Mouse (Mus musculus) hindbrain, embryonic 15.5 days (tissue): Measurements from ENCODE around the gene Ppfia2. TPM values are rescaled to one million over a fixed set of nuclear protein-coding genes. Genes with fewer than 3 reads are reported as not detected.
A peak's percentile ranks its signal among the peaks of the same experiment; 100 is the strongest.

ENCODE experiments used
- ATAC-seq: fragments of 200-750 bp; cut with Nextera tagmentation; 2 replicates; pipeline ENCODE4 v1.8.0; 2017; ENCODE audit warnings: low read depth, moderate number of reproducible peaks, moderate TSS enrichment; ENCODE audit not compliant: low FRiP score
- H3K27ac ChIP-seq: fragments of 300-500 bp; sonication (generic); replicated peaks from 2 replicates; pipeline ENCODE4 v1.5.1; 2015; ENCODE audit warnings: mild to moderate bottlenecking, inconsistent platforms
- H3K27me3 ChIP-seq: fragments of 300-500 bp; sonication (generic); 2 replicates; pipeline ENCODE4 v1.6.1; 2015; ENCODE audit warnings: control low read depth, inconsistent platforms
- H3K36me3 ChIP-seq: fragments of 300-500 bp; sonication (generic); 2 replicates; pipeline ENCODE4 v1.6.1; 2015; ENCODE audit warnings: control low read depth, inconsistent platforms
- H3K4me1 ChIP-seq: fragments of 300-500 bp; sonication (generic); replicated peaks from 2 replicates; pipeline ENCODE4 v1.6.1; 2015; ENCODE audit warnings: control low read depth, inconsistent platforms
- H3K4me2 ChIP-seq: fragments of 300-500 bp; sonication (generic); 2 replicates; pipeline ENCODE4 v1.6.1; 2015; ENCODE audit warnings: moderate library complexity, mild to moderate bottlenecking, inconsistent platforms
- H3K4me3 ChIP-seq: fragments of 300-500 bp; sonication (generic); 2 replicates; pipeline ENCODE4 v1.5.1; 2015; ENCODE audit warnings: mild to moderate bottlenecking, inconsistent platforms
- H3K9ac ChIP-seq: fragments of 300-500 bp; sonication (generic); 2 replicates; pipeline ENCODE4 v1.6.1; 2015; ENCODE audit warnings: inconsistent platforms
- H3K9me3 ChIP-seq: fragments of 300-500 bp; sonication (generic); 2 replicates; pipeline ENCODE4 v1.6.1; 2016; ENCODE audit warnings: control low read depth, inconsistent platforms
- WGBS: fragments of 180-500 bp; shearing (Covaris S2); methylation state at CpG from one replicate; pipeline ENCODE4 v1.1.7; 2015; 5-methylcytosine and 5-hydroxymethylcytosine counted together
- polyA plus RNA-seq: library from polyadenylated mRNA; unstranded; fragments of >200 nt; fragmentation: Nextera tagmentation; extraction: Ambion mirVana; gene quantifications from 2 replicates; pipeline ENCODE4 v1.2.1, GENCODE M21; 2015

Ppfia2 gene
- polyA plus RNA-seq = 28.8 and 30.3 TPM in 2 replicates

DNA sequence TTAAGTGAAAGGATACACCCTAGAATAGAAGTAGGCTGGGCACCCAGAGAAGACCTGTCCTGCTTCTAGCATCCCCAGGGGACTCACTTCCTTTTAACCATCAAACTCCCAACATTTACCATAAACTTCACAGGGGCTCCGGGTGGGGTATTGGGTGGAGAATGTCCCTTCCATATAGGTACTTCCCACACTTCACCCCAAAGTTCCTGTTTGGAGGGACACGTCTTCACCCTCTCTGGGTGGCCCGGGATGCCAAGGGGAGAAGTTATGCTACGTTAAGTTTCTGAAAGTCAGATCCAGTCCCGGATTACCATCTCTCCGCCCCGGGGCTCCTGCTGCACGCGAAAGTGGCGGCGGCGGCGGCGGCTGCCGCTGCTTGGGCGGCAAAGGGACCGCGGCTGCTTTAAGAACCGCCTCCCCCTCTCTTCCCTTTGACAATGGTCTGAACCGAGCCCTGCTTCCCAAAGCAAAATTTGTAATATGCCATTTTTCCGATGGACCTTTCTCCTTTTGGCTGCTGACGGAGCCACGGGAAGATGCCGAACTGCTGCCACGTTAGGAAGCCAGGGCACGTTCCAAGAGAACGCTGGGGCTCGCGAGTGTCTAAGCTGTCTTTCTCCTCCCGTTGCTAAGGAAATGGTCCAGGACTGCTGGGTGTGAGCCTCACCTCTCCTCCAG, at the start of gene Ppfia2:
Gene Ppfia2 (plus strand): TSS at position 485 of the 678 bp plus-strand sequence.
- WGBS = under 1% methylated on average over 30 of the region's 30 CpGs
- H3K36me3 ChIP-seq = no peaks in the 10 kb centered on the region
- peak; percentile 88 for ATAC-seq

DNA sequence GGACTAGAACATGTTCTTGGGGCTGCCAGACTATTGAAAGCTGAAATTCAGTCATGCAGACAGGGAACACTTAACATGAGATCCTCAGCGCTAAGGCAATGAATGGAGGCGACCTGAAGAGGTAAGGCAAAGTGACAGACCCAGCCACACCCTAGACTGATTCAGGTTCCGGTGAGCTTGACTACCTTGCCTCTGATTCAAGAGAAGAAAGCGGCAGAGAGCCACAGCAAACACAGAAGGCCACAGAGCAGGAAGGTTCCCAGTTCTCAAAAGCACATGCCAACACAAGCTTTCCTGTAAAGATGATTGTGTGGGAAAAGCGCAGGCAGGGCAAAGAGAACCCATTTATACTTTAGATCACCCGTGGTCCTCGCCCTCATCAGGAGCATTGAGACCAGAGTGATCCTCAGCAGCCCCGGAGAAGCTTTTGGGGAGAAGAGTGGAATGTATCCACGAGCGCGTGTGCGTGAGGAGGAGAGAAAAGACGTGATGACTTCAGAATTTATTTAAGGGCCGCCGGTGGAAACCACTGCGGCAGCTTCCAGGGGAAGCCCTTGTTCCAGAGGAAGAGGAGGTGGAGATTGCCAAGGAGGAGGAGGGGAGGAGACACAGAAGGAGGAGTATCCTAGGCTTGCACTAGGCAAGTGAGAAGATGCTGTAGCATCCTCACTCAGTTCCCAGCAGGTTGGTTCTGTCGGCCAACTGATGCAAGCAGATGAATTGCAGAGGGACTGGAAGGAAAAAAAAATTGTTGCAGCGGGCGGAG, 1.0 kb upstream of the Ppfia2 start:
- Histone ChIP-seq H3K4me2 (peak overlapping the region; percentile 81), H3K9ac (peak overlapping the region; percentile 77), H3K27ac (peak overlapping the region; percentile 94), H3K9me3 (no peaks in the 10 kb centered on the region), H3K27me3 (no peaks in the 10 kb centered on the region), H3K4me1 (peaks cover 15% of the 10 kb centered on the region), H3K36me3 (no peaks in the 10 kb centered on the region), H3K4me3 (peak overlapping the region; percentile 74)
- 1% methylated on average over 19 of the region's 19 CpGs for WGBS
- ATAC-seq = peak; percentile 92

More for the DNA sequence above, at the start of gene Ppfia2:
- Histone ChIP-seq H3K4me3 (peak within 1 kb of the TSS; percentile 74), H3K9me3 (no peaks in the 10 kb centered on the region), H3K4me2 (peak within 1 kb of the TSS; percentile 81), H3K9ac (peak within 1 kb of the TSS; percentile 77), H3K4me1 (peaks cover 15% of the 10 kb centered on the region), H3K27ac (peak within 1 kb of the TSS; percentile 94), H3K27me3 (no peaks in the 10 kb centered on the region)

DNA sequence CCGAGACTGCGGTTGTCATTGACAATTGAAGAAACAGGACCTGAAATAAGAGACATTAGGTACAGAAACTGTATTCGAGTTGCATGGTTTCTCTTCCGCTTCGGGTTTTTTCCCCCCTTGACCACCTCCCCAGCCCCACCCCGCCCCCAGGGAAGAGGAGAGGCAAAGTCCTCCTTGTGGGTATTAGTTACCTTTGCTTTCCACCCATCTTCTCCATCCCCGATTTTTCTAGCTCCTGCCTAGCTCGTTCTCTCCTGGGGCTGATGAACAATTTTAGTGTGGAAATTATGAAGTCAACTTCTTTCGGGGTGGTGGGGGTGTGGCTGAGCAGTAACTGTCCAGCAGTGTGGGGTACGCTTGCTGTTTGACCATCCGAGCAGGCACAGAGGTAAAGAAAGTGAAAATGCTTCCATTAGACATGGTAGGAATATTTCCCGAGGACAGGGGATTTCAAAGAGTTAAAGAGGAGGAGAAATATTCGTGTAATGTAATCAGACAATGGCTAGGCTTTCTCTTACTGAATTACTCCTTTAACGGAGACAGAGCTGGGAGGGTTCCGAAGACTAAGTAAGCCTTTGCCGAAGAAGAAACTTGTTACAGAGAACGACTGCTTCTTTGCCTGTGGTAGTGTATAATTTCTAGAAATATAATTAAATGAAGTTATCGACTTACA, 530 bp downstream of the Ppfia2 start:
- H3K27ac ChIP-seq = peak overlapping the region; percentile 94
- no peaks in the 10 kb centered on the region for H3K9me3 ChIP-seq
- H3K27me3 ChIP-seq = no peaks in the 10 kb centered on the region
- WGBS = 5% methylated on average over 18 of the region's 18 CpGs
- peaks cover 15% of the 10 kb centered on the region for H3K4me1 ChIP-seq
- peak overlapping the region; percentile 81 for H3K4me2 ChIP-seq
- peak overlapping the region; percentile 74 for H3K4me3 ChIP-seq
- peak; percentile 4; the same call in 1 of the 2 replicates for ATAC-seq
- H3K36me3 ChIP-seq = no peaks in the 10 kb centered on the region
- peak overlapping the region; percentile 77 for H3K9ac ChIP-seq

DNA sequence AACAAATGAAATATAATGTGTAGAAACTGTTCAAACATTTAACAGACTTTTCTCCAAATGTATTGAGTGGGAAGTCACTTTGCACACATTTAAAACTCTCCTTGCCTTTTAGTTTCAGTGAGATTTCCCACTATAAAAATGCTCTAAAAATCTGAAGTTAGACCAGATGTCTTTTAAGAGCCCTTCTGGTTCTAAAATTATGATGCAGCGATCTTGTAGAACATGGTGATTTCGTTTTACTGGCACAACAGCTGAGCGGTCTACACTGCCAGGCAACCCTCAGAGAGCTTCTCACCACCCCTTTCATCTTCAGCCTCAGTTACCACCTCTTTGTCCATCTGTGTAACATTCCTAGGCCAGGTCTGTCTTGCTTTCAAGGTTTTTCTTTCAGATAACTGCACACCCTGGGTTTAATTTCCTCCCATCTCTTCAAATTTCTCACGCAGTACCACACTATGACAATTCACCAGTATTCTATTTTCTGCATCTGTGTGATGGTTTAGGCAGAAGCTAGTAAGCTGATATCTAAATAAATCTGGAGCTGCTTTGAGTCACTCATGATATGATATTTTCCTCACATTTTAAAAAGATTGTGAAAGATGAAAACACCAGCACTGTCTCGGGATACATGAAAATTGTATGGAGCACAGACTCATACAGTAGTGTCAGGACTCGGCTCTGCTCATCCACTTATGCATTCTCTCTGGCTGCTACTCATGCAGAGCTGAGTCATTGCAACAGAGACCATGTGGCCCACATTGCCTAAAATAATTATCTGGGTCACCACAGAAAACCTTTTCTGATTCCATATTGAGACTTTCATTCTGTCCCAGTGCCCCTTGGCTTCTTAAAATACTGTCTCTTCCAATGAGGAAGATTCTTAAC, 39.4 kb downstream of the Ppfia2 start:
- Histone ChIP-seq H3K4me3 (no peak overlapping the region), H3K9ac (no peak overlapping the region), H3K36me3 (no peaks in the 10 kb centered on the region), H3K4me2 (no peak overlapping the region), H3K4me1 (no peaks in the 10 kb centered on the region), H3K9me3 (no peaks in the 10 kb centered on the region), H3K27me3 (no peaks in the 10 kb centered on the region), H3K27ac (no peak overlapping the region)
- ATAC-seq = no peak
- WGBS = 87% methylated on average over 6 of the region's 6 CpGs

DNA sequence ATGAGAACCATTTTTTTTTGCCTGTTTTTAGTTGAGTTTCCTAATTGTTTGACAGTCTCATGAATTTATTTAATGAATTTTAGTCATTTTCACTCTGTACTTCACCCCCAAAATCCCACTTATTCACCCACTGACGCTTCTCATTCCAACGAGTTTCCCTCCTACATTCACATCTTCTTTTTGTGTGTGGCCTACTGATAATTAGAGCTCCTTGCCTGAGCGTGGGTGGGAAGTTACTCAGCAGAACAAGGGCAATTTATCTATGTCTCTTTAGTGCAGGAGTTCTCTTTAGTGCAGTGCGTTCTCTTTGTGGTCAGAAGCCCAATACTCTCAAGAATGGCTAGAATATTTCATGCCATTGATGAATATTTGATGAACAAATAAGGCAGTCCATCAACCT, 95.9 kb downstream of the Ppfia2 start:
- Histone ChIP-seq H3K9ac (no peak overlapping the region), H3K4me3 (no peak overlapping the region), H3K36me3 (no peaks in the 10 kb centered on the region), H3K27ac (no peak overlapping the region), H3K27me3 (no peaks in the 10 kb centered on the region), H3K9me3 (no peaks in the 10 kb centered on the region), H3K4me1 (no peaks in the 10 kb centered on the region), H3K4me2 (no peak overlapping the region)
- WGBS = 49% methylated on average over 4 of the region's 4 CpGs
- no peak for ATAC-seq

DNA sequence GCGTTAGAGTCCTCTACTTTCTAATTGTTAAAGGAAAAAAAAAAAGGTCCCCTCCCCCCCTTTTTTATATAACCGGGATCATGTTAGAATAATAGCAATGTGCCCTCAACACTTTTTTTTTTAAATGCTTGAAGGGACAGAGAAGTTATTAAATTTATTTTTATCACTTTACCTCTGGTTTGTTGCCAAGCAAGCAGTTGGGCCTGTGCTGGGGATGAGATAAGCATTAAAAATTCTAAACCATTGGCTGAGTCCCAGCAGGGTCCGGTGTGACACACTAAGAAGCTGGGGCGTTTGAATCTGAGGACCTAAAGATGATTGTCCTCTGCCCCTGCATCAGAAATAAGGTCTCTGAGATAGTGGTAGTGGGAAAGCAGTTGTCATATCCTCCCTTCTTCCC, 114.9 kb downstream of the Ppfia2 start:
- no peak overlapping the region for H3K4me2 ChIP-seq
- no peaks in the 10 kb centered on the region for H3K36me3 ChIP-seq
- 0 out of 2 replicates have a peak overlapping the region, but pooled peaks have one; percentile 15 for H3K27ac ChIP-seq
- no peak for ATAC-seq
- no peaks in the 10 kb centered on the region for H3K9me3 ChIP-seq
- 69% methylated on average over 4 of the region's 4 CpGs for WGBS
- H3K27me3 ChIP-seq = no peaks in the 10 kb centered on the region
- H3K4me3 ChIP-seq = no peak overlapping the region
- H3K9ac ChIP-seq = no peak overlapping the region
- H3K4me1 ChIP-seq = no peaks in the 10 kb centered on the region

DNA sequence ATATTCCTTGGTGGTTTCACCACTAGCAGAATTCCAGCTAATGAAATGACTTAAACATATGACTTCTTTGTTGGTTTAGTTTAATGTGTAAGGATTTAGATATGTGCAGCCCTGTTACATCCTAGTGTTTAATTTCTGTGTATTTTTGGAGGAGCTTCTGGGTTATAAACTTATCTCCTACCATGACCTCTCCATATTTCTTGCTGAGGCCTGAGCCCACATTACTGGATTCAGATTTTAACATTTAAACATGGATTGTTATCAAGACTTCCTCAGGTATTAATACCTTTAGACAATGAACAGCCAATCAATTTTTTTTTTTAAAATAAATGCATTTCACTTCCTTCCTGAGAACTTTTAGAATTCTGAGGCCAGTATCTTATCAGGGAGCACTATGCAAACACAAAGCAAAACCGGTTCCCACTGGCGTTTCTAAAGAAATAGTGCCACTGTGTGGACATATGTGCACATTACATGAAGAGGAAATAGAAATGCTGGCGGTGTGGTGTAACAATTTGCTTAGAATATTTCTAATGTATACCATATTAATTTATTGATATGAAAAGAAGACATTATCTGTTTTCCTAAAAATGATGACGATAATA, 115.4 kb downstream of the Ppfia2 start:
- Histone ChIP-seq H3K27ac (0 out of 2 replicates have a peak overlapping the region, but pooled peaks have one; percentile 15), H3K4me2 (no peak overlapping the region), H3K9ac (no peak overlapping the region), H3K4me1 (no peaks in the 10 kb centered on the region), H3K27me3 (no peaks in the 10 kb centered on the region), H3K4me3 (no peak overlapping the region), H3K36me3 (no peaks in the 10 kb centered on the region), H3K9me3 (no peaks in the 10 kb centered on the region)
- 5% methylated on average over 4 of the region's 4 CpGs for WGBS
- ATAC-seq = no peak

DNA sequence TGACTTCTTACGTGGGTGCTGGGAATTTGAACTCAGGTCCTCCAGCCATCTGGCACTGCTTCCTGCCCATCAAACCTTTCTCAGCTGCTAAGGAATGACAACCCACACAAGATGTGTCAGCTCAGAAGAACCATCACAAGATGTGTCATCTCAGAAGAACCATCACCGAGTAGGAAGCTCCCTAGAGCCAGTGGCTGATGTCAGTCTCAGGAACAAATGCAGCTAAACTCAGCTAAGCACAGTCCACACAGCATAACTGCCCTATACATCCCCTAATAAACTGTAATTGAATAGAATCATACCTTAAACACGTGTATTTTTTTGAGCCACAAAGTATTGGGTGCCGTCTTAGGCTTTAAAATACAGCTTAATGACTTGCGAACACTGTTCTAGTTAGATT, 117.7 kb downstream of the Ppfia2 start:
- Histone ChIP-seq H3K36me3 (no peaks in the 10 kb centered on the region), H3K4me3 (no peak overlapping the region), H3K9ac (no peak overlapping the region), H3K4me1 (no peaks in the 10 kb centered on the region), H3K9me3 (no peaks in the 10 kb centered on the region), H3K27me3 (no peaks in the 10 kb centered on the region), H3K27ac (no peak overlapping the region), H3K4me2 (no peak overlapping the region)
- no peak for ATAC-seq
- 75% methylated on average over 5 of the region's 5 CpGs for WGBS

DNA sequence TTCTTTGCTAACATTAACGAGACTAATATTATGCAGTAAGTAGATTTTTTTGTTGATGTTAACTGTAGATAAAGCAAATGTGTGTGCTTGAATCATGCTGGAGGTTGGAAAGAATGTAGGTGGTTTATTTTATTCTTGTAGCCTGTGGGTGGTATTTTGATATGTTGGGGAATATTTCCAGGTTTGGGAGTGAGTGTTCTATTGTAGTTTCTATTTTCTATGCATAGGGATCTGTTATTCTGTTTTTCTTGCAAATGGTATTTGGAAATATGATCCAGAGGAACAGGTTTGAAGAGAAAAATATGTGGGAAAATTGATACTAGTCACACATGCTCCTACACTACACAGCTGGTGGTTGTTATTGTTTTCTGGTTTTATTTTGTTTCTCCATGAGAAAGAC, 120.8 kb downstream of the Ppfia2 start:
- ATAC-seq = no peak
- Histone ChIP-seq H3K9me3 (no peaks in the 10 kb centered on the region), H3K4me2 (no peak overlapping the region), H3K36me3 (no peaks in the 10 kb centered on the region), H3K4me3 (no peak overlapping the region), H3K27me3 (no peaks in the 10 kb centered on the region), H3K27ac (no peak overlapping the region), H3K9ac (no peak overlapping the region), H3K4me1 (no peaks in the 10 kb centered on the region)
- WGBS = 89% methylated on average over 1 of the region's 1 CpGs

DNA sequence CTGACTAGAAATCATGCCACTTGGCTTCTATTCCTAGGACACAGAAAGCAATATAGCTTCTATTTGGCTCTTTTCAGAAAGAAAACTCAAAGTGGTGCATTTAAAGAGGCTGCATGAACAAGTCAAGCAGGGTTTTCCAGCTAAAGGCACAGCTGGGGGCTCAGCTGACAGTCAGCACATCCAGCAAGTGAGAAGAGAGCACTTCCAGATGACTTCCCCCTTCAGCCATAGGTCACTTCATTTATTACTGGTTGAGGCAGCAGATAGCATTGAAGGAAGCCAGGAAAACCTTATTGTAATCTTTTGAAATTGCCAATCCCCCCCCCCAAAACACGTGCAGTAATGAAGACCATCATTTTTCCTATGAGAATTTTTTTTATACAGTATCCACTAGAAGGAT, 126.8 kb downstream of the Ppfia2 start:
- no peak for ATAC-seq
- H3K4me3 ChIP-seq = no peak overlapping the region

DNA sequence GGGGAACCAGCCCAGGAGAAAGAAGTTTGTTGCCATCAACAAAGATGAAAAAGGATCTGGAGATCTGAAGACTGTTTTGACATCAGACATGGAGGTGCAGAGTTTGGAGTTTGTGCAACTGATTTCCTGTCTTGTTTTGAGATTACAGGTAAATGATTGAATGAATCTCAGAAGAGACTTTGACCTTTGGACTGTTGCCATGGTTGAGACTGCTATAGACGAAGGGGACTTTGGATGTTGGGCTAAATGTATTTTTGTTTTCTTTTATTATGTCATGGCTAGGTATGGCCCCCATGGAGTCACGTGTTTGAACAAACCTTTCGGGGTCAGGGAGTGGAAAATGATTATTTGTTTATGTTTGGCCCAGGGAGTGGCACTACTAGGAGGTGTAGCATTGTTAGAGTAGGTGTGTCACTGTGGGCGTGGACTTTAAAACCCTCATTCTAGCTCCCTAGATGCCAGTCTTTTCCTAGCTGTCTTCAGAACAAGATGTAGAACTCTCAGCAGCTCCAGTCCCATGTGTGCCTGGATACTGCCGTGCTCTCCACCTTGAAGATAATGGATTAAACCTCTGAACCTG, 133.3 kb downstream of the Ppfia2 start:
- Histone ChIP-seq H3K27ac (no peak overlapping the region), H3K4me1 (no peaks in the 10 kb centered on the region), H3K4me2 (no peak overlapping the region), H3K36me3 (no peaks in the 10 kb centered on the region), H3K9ac (no peak overlapping the region), H3K27me3 (no peaks in the 10 kb centered on the region), H3K4me3 (no peak overlapping the region), H3K9me3 (no peaks in the 10 kb centered on the region)
- WGBS = 85% methylated on average over 5 of the region's 5 CpGs
- ATAC-seq = no peak

More for the DNA sequence above, 126.8 kb downstream of the Ppfia2 start:
- Histone ChIP-seq H3K27ac (no peak overlapping the region), H3K9ac (no peak overlapping the region), H3K4me1 (no peaks in the 10 kb centered on the region), H3K4me2 (no peak overlapping the region), H3K36me3 (no peaks in the 10 kb centered on the region), H3K9me3 (no peaks in the 10 kb centered on the region), H3K27me3 (no peaks in the 10 kb centered on the region)
- 53% methylated on average over 1 of the region's 1 CpGs for WGBS
